Mouse (Mus musculus) splenic B cell, adult 2 months (primary cell): Measurements from ENCODE around the gene Rps6ka2.

Experiments
- DNase-seq: peaks from one replicate; pipeline ENCODE4 v3.0.0-alpha.2; 2011; ENCODE audit warnings: low read depth, low spot score
- H3K27me3 ChIP-seq: 2 replicates; pipeline ENCODE4 v1.6.1; 2012; ENCODE audit warnings: mild to moderate bottlenecking, low read length, moderate library complexity, mixed read lengths; ENCODE audit not compliant: control insufficient read depth, poor library complexity, insufficient read depth, severe bottlenecking
- H3K36me3 ChIP-seq: 2 replicates; pipeline ENCODE4 v1.6.1; 2012; ENCODE audit warnings: mild to moderate bottlenecking, low read length, moderate library complexity, mixed read lengths; ENCODE audit not compliant: control insufficient read depth, poor library complexity, insufficient read depth, severe bottlenecking

The Rps6ka2 gene

DNA sequence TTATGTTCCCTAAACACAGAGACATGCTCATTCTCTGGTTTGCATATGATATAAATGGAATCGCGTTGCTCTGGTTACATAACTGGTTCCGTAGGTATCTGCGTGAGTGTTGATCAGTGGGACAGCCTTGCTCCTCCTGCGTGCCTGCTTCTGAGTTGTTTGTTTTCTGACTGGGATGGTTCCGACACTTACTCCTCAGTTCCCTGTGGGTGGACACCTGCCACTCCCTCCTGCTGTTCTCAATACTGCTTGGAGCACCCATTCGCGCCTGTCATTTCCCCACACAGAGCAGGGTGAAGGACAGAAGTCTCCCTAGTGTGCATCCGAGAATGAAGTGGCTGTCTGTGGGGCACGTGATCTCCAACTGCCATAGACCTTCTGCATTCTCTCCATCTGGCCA, 20.1 kb downstream of the Rps6ka2 start:
- DNase-seq = no peak
- Histone ChIP-seq H3K36me3 (no peaks in the 10 kb centered on the region), H3K27me3 (no peaks in the 10 kb centered on the region)

DNA sequence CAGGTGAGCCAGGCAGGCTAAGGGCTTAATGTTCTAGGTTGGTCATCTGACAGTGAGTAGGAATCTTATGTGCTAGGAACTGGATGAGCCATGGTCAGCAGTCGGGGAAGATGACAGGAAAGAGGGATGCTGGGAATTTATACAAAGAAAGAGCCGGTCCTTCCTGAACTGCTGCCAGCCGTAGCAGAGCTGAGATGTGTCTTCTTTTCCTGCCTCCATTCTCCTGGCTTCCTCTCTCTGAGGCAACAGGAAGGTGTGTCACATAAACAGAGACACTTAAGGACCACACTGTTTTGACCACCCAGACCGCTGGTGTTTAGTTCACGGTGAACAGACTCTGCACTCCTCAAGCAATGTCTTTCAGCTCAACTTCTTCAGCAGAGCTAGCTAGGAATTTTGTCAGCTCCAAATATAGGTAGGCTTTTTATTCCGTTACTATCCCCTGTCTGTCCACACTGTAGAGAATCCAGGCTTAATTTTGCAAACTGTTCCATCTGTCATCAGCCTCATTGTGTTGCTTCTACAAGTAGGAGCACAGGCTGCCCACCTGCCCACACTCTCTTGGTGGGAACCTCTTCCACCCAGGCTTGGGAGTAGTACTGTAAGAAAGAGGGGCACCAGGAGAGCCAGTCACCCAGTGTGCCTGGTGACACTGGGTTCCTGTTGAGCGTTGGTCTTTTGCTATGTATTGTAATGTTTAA, 24.4 kb downstream of the Rps6ka2 start:
- Histone ChIP-seq H3K36me3 (no peaks in the 10 kb centered on the region), H3K27me3 (no peaks in the 10 kb centered on the region)
- no peak for DNase-seq

DNA sequence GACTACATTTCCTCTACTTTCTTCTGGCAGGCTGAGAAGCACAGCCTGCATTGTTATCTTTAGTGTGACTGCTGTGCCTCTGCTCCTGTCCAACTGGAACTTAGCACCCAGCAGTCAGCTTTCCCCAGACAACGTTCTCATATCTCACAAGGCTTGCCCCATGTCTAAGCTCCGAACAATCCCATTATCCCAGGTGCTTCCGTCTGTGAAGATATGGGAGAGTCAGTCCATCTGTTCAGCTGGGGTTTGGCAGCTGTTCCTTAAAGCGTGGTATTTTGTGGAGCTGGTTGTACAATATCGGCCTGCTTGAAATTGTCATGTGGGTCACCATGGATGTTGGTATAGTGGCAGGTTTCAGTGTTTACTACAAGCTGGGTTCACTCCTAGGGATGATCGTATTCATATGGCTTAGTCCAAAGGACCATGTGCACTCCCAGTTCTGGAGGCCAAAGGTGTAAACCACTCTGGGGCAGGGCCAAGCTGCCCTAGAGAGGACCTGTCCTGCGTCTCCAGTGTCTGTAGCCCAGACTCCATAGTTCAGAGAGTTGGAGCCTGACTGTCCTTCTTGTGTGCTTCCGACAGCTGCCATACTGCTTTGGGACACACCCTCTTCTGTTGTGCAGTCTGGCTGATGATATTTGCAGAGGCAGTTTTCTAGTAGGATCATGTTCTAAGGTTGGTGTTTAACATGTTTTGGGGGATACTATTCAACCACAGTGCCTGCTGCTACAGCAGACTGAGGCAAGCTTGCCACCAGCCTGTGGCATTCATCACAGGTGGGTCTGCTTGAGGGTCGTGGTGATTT, 27.4 kb downstream of the Rps6ka2 start:
- no peak for DNase-seq
- no peaks in the 10 kb centered on the region for H3K36me3 ChIP-seq
- H3K27me3 ChIP-seq = no peaks in the 10 kb centered on the region

DNA sequence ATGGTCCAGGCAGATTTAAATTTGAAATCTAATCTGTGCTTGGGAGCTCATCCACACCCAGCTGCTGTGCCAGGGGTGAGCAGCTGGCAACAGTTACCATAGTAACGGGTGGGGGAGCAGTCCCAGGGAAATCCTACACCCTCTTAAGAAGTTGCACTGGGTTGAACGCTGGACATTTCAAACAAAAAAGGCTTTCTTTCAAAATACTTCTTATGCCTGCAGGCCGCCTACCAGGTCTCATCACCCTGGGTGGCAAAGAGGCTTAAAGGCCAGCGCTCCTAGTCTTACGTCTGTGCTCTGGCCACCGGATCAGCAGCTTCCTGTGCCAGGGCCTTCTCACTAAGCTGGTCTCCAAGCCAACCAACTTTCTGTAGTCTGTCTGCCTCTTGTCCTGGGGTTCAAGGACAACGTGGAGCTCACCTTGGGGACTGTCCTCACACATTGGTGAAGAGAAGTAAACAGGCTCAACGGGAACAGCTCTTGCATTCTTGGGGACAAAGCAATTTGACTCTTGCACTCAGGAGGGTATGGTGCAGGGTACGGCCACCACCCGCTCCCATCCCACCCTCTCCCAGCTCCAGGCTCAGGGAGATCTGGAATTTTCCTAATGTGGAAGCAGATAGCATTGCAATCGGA, 35.0 kb downstream of the Rps6ka2 start:
- no peaks in the 10 kb centered on the region for H3K27me3 ChIP-seq
- H3K36me3 ChIP-seq = no peaks in the 10 kb centered on the region
- DNase-seq = no peak

DNA sequence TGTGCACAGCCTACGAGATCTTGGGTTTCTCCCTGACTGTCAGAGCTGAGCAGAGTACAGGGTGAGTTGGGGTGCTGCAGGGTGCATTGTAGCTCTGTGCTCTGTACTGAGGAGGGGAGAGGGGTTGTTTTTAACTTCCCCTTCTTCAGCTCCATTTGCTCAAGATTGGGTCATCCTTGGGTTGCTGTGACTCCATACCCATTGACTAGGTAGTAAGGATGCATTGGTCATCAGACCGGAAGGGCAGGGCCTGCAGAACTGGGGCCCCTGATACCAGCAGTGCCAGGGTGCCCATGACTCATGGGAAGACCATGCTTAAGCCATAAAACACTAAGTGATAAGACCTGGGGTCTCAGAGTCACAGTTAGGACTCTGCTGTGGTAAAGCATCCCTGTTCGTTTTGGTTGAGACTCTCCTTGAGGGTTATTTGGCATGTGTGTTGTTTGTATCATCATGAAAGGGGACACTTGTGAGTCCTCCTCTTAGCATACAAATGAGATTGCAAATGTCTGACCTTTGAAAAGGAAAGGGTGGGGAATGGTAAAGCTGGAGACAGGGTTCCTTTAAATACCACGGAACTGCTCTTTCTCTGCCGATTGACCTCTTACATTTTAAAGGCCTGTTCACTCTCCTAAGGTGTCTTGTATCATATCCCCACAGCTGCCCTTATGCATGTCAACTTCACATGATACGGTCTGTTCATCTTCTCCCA, 36.7 kb downstream of the Rps6ka2 start:
- Histone ChIP-seq H3K36me3 (no peaks in the 10 kb centered on the region), H3K27me3 (no peaks in the 10 kb centered on the region)
- no peak for DNase-seq

DNA sequence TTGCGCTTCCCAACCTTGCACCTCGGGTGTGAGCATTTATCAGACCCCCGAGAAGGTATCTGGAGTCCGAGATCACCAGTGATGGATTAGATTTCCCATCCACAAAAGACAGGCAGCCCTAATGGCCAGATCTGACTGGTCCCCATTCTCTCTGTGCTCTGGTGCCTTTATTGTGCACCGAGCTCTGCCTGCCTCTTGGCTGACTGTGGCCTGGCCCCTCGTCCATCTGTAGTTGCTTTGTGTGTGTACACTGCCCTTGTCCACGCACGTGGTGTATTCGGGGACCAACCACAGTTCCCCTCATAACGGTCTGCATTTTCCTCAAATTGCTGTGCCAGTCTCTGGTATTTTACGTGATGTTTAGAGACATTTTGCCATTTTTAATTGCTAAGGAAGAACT, 40.7 kb downstream of the Rps6ka2 start:
- Histone ChIP-seq H3K27me3 (no peaks in the 10 kb centered on the region), H3K36me3 (no peaks in the 10 kb centered on the region)
- no peak for DNase-seq

DNA sequence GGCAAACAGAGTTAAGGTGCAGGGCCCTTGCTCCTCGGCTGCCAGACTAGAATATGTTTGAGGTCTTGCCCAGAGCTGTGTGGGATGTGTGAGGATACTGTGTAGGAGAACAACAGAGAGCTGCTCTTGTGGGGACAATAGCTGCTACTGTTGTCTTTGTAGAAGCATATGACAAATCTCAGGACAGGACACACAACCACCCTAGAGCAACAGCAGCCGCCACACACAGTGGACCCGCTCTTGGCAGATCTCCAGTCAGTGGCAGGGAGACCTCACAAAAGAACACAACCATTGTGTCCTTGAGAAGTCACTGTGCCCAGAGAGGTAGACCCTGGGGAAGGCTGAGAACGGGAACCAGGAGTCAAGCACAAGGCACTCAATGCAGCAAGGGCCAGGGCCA, 42.0 kb downstream of the Rps6ka2 start:
- H3K36me3 ChIP-seq = no peaks in the 10 kb centered on the region
- DNase-seq = no peak
- no peaks in the 10 kb centered on the region for H3K27me3 ChIP-seq

DNA sequence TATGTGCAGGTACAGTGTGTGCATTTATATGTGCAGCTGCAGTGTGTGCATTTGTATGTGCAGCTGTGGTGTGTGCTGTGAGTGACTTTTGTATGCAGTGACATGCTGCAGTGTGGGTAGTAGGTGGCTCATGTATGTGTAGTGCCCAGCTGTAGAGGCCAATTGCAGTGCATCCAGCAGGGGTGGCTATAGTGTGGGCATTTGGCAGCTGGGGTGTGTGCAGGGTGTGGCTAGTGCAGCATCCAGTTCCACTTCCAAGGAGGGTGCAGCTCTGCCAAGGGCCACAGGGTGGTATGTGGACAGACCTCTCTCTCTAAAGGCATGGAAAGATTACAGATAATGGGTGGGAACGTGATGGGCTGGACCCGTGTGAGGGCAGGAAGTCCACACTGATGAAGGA, 43.3 kb downstream of the Rps6ka2 start:
- H3K27me3 ChIP-seq = no peaks in the 10 kb centered on the region
- no peak for DNase-seq
- H3K36me3 ChIP-seq = no peaks in the 10 kb centered on the region

DNA sequence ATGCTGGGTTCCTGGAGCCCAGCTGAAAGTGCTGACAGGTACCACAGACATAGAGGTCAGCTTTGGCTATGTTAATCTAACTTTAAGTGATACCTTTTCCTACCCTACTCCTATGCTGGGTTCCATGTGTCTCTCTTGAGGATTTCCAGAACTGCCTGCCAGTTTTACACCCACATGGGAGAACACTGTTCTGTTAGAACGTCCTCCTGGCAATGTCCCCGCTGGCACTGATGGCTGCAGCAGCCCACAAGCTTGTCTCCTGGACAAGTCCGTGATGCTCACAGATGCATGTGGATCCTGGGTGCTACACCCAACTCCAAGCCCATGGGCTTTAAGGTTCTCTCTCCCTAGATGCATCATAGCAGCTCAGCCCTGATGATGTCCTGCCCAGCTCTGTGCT, 44.1 kb downstream of the Rps6ka2 start:
- Histone ChIP-seq H3K36me3 (no peaks in the 10 kb centered on the region), H3K27me3 (no peaks in the 10 kb centered on the region)
- DNase-seq = no peak

DNA sequence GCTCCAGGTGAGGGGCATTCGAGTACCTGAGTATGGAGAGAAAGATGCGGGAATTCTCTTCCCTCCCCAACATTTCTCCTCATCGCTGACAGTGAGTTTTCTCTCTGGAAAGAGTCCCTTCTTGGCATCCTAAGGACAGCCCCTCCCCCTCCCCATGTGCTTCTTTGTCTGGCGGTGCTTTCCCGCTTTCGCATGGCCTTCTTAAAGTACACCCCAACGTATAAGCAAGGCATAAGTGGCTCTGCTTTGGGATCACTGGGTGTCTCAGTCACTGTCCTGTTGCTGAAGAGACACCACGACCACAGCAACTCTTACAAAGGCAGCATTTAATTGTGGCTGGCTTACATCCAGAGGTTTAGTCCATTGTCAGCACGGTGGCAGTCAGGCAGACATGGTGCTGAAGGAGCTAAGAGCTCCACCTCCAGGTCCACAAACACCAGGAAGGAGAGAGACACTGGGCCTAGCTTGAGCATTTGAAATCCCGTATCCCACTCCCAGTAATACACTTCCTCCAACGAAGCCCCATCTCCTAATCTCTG, 47.9 kb downstream of the Rps6ka2 start:
- DNase-seq = no peak
- no peaks in the 10 kb centered on the region for H3K27me3 ChIP-seq
- no peaks in the 10 kb centered on the region for H3K36me3 ChIP-seq

DNA sequence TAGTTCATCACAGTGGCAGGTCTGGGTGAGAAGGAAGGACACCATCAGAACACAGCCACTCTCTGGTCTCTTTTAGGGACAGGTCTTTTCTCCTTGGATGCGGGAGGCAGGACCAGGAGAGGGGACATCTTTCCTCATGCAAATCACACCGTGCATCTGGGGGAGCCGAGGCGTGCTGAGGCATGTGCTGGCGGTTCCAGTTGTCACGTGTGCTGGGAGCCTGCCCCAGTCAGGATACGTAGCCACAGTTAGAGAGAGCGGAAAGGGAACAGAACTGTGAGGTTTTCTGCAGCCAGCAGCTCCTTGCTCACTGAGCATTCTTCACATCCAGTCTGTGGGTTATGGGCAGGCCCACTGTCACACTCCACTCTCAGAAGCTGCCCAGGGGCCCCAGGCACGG, 48.5 kb downstream of the Rps6ka2 start:
- DNase-seq = no peak
- H3K36me3 ChIP-seq = no peaks in the 10 kb centered on the region
- no peaks in the 10 kb centered on the region for H3K27me3 ChIP-seq

DNA sequence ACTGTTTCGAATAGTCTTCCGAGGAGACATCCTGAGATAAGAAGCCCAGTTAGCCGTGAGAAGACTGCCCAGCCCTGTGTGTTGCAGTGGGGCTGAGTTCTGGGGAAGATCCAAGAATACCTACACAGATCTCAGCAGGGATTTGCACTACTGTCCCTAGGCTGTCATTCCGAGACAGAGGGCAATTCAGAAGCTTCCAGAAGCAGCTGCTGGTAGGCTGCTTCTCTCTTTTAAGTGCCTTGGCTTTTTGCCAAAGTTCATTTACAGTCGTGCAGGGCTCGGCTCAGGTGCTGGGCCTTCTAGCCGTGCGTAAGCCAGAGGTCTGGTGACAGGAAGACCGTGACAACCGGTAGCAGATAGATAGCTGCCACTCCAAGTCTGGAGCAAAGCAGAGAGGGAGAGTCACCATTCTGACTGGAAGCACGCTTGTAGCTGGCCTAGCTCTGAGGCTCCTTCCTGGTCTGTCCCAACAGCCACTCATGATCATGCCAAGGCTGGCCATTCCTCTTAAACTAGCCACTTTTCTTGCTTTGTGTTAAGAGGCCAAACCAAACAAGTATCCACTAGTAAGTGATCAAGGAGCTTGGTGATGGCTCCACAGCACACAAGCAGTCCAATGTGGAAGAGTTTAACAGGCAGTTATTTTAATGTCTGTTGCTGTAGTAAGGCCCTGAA, 49.3 kb downstream of the Rps6ka2 start:
- DNase-seq = no peak
- Histone ChIP-seq H3K36me3 (no peaks in the 10 kb centered on the region), H3K27me3 (no peaks in the 10 kb centered on the region)

DNA sequence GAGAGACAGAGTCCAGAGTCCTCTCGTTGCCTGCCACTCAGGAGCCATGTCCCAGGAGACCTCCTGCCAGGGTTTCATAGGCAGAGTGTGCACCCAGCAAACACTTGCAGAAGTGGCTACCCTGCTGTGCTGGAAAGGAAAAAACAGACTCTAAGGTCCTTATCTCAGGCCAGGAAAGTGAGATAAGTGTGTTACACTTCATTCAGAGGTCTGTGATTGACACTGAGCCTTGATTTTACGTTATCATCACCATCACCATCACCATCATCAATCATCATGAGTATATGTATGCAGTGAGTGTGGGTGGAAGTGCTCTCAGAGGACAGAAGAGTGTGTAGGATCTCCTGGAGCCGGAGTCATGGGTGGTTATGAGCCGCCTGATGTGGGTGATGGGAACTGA, 51.4 kb downstream of the Rps6ka2 start:
- H3K27me3 ChIP-seq = no peaks in the 10 kb centered on the region
- no peak for DNase-seq
- H3K36me3 ChIP-seq = no peaks in the 10 kb centered on the region

DNA sequence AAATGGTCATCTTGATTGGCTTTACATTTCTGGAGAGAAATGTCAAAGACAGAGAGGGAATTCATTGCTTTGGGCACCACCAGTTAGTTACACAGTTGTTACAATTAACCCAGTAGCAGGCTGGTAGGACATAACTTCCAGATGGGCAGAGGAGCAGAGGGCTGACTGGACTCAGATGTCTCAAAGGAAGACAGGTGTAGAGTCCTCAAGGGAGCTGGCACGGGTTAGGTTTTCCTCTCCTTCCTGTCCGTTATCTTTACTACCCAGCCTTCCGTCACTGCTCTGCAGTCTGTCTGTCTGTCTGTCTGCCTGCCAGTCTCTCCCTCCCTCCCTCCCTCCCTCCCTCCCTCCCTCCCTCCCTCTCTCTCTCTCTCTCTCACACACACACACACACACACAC, 52.3 kb downstream of the Rps6ka2 start:
- no peaks in the 10 kb centered on the region for H3K36me3 ChIP-seq
- no peaks in the 10 kb centered on the region for H3K27me3 ChIP-seq
- no peak for DNase-seq
